Mouse (Mus musculus) gastrocnemius, postnatal 4 days (tissue): ENCODE measurements around the gene Tmprss6. TPM values are rescaled to one million over a fixed set of nuclear protein-coding genes. Genes with fewer than 3 reads are reported as not detected.

Source experiments
- DNase-seq, 2 experiments: peaks; one replicate each; pipeline ENCODE4 v3.0.0; 2021 to 2022; ENCODE audit warnings: low spot score in 2 of 2, mixed read lengths in 2 of 2
- long read RNA-seq, 2 experiments: library from polyadenylated mRNA; stranded (forward); transcript quantifications; one replicate each; pipeline ENCODE4 v2.0.0; 2021
- total RNA-seq, 2 experiments: library from RNA; stranded (reverse); gene quantifications; 2 replicates each; pipeline ENCODE4 v1.2.3; 2021

Gene Tmprss6
- under 1 TPM in 1 of 2 experiments, not detected in 1; 0.62 TPM for total RNA-seq
- long read RNA-seq, experiment 1, result 0 reads
- long read RNA-seq, experiment 2, result 0 reads

DNA sequence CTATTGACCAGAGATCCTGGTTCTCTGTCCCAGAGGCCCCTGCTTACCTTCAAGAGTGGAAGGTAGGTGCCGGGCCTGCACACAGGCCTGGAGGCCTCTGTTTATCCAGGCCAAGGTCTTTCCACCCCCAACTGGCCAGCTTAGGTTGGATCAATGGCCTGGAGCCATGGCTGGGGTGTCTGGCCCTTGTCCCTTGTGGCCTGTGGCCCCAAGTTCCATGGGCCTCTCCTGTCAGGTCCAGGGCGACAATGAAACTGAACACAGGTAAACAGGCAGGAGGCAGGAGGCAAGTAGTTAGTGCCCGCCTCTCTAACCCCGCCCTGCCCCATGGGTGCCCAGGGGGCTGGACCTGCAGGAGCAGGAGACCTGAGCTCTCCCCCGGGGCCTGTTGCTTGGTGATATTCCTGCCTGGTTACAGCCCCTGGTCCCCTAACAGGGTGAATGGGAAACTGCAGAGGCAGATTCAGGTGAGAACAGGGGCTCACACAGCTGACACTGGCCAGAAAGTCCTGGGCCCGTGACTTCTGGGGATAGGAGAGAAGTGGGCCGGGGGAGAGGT, at the start of gene Tmprss6:
Gene Tmprss6 (minus strand): TSS at position 256 of the 559 bp plus-strand sequence.
- no peak for DNase-seq

DNA sequence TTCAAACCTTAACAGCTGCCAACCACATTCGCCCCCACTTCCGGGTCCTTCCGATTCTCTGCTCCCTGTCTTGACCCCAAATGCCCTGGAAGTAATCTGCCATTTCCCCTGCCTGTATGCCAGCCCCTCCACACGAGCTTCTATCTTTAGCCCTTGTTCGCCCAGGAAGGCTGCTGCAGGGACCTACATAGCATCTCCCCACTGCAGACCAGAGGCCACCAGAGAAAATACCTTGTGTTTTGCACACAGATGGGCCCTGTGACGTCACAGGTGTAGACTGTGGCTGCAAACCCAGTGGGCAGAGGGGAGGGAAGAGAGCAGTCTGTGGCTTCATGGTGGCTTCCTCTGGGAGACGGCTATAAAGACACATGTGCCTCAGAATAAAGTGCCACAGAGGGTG, 49.8 kb upstream of the Tmprss6 start:
- no peak for DNase-seq

DNA sequence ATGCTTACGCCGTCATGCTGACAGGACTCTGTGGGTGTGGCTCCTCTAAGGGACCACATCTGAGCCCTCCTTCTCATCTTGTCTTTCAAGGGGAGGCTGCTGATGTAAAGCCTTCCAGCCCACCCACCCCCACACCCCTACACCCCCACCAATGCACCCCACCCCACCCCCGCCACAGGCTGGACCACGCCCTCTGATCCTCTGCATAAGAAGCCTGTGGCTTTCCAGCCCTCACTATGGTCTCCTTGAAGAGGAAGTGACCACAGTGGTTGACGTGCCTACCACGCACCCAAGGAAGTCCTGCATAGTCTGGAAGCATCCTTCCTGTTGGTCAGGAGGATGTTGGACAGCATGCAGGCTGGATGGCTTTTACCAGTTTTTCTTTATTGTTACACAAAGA, 47.3 kb upstream of the Tmprss6 start:
- no peak for DNase-seq

DNA sequence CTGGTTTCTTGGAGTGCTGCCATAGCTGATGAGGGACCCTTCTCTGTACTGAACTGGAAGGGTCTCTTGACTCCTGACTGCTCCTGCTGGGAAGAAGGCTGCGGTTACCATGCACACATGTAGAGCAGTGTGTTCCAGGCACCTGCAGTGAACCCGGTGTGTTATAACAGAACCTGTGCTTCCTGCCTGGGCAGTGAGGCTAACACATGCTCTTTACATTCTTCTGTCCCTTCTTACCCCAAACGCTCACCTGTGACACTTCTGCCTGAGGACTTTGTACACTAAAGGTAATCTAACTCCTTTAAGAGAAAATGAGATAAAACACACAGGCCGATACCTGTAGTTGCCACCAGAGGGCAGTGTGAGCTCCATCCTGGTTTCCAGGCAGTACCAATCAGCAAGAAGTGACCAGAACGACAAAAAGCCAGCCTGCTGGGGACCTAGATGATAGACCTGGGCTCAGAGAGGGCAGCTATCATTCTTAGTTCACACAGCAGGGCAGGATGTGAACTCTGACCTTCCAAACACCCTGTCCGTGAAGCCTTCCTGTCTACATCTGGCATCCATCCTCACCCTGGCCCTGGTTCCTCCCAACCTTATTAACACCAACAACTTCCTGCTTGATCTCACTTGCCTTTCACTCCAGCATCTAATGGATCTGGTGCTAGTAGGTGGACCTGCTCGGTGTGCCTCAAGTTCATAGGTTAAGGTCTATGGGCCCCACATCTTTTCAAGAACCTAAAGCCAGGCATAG, 46.1 kb upstream of the Tmprss6 start:
- DNase-seq, result peak; percentile 57 to 74

DNA sequence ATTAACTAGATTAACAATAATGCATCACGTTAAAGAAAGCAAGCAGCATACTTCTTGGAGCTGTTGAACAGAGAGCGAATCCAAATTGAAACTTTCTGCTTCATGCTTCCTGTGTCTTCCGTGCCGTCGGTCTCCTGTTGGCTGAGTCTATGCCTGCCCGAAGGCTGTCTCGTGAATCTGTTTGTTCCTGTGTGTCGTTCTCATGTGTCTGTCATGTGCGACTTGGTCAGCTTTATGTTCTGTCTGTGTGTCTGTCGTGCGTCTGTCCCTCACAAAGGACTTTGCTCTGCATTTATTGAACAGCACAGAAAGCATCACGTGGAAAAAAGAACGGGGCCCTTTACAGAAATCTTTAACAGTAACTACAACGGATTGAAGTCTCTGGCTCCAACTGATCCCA, 44.6 kb upstream of the Tmprss6 start:
- no peak for DNase-seq

DNA sequence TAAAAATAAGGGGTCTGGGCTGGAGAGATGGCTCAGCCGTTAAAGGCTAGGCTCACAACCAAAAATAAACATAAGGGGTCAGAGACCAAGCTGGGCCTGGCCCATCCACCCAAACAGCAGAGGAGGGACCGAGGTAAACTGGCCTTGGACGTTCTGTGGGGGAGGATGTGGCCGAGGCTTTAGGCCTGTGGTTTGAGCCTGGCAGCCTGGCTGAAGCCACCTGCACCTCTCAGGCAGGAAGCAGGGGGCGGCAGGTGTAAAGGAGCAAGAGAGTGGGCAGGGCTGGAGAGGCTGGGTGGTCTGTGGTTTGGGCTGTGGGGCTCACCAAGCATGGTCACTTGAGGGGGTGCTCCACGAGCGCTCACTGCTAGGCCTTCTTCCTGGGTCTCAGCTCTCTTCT, 43.5 kb upstream of the Tmprss6 start:
- no peak for DNase-seq

DNA sequence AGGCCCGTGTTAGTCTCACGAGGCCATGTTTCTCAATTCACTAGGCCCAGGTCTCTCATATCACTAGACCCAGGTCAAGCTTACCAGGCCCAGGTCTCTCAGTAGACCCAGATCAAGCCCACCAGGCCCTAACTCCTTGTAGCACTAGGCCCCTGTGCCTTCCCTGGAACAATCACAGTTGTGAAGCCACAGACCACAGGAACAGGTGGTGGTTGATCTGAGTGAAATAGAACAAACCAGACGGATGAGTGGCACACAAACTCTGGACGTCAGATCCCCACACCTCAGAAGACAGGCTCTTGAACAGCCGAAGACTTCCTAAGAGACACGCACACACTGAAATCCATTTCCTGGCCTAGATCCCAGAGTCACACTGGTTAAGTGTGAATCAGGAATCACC, 42.3 kb upstream of the Tmprss6 start:
- DNase-seq, result no peak

DNA sequence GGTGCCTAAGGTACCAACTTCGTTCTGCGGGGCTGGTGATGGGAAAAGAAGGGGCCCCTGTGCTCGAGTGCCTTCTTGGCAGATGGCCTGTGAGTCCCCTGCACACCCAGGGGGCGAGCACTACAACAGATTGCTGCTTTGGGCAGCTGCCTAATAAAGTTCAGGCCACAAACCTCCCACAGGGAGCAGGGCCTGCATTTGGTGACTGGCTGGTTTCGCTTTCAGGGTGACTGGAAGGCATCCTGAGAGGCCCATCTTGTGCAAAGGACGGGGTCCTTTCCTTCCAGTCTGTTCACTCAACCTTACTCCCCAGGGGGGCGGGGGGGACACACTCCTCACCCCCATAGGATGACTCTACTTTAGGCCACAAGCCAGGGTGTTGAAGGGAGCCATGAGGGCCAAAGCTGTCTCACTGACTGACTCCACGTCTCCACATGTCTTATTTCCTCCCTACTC, 41.7 kb upstream of the Tmprss6 start:
- no peak for DNase-seq

DNA sequence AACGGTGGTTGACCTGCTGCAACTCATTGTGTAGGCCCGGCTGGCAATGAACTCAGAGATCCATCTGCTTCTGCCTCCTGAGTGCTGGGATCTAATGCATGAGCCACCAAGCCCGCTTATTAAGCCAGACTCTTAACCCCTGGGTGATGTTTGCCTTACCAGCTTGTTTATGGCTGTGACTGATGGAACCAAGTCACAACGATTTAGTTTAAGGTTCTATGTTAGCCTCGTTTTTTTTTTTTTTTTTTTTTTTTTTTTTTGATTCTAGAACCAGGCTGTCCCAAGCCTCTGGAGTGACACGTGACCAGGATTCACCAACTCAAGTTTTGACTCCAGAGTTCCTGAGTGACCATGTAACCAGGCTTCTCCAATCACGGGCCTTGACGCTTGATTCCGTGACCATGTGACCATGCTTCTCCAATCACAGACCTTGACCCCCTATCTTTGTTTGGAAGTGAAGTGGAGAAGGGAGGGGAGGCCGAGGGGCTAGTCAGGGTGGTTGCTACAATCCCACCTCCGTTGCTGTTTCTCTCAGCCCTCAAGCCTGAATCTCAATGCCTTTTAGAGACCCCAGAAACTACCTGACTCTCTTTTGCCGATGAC, 41.0 kb upstream of the Tmprss6 start:
- no peak for DNase-seq

DNA sequence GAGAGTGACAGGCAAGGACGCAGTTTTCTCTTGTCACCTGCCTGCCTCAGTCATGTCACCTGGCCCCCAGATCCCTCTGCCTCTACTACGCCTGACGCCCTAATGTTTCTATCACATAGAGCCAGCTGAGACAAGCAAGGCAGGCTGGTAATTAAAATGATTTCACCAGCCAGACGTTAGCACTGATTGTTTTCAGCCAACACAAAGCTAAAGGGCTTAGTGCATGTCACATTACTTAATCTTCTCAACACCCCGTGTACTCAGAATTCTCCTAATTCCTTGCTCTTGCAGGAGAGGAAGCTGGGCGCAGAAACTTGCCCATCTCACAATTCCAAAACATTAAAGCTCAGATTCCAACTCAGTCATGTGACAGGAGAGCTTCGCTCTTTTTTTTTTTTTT, 40.0 kb upstream of the Tmprss6 start:
- no peak for DNase-seq

DNA sequence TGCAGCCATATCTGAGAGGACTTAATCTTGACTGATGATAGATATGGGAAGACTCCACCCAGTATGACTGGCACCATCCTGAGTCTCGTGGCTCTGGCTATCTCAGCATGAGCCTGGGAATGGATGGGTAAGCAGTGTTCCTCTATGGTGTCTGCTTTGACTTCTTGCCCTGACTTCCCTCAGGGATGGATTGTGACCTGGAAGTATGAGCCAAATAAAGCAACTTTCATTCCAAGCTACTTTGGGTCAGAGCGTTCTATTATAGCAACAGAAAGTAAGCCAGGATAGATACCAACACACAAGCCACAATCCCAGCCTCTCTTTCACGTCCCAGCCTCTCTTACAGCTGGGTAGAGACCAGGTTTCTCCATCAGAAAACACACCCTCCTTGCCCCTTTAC, 37.1 kb upstream of the Tmprss6 start:
- DNase-seq, result no peak

DNA sequence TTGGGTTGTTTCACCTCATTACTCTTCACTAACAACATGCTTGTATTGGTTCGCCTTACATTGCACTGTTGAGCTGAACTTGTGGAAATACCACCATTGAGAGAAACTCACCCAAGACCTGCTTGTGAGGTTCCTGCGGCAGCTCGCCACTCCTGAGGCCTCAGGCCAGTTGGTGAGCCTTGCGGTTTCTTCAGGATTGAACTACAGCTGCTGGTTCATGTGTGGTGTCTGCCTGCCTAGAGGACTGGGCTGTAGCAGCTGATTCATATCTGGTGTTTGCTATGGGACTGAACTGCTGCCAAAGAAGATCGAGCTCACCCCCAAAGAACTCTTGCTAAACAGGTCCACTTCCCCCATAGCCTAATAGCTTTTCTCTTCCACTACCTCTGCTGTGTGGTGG, 36.4 kb upstream of the Tmprss6 start:
- no peak for DNase-seq

DNA sequence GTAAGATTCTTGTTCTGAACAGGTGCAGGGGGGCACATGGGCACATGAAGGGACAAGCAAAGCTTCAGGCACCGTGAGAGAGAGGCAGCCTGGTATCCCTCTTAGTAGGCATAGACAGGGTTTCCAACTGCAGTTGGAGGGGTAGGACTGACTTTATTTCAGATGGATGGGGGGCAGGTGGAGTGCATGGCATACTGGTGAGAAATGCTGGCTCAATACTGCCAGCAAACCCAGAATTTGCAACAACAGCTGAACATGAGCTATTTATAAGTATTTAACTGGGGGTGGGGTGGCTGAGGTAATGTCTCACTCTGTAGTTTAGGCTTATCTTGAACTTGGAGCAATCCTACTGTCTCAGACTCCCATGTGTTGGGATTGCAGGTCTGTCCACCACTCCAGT, 35.6 kb upstream of the Tmprss6 start:
- no peak for DNase-seq

DNA sequence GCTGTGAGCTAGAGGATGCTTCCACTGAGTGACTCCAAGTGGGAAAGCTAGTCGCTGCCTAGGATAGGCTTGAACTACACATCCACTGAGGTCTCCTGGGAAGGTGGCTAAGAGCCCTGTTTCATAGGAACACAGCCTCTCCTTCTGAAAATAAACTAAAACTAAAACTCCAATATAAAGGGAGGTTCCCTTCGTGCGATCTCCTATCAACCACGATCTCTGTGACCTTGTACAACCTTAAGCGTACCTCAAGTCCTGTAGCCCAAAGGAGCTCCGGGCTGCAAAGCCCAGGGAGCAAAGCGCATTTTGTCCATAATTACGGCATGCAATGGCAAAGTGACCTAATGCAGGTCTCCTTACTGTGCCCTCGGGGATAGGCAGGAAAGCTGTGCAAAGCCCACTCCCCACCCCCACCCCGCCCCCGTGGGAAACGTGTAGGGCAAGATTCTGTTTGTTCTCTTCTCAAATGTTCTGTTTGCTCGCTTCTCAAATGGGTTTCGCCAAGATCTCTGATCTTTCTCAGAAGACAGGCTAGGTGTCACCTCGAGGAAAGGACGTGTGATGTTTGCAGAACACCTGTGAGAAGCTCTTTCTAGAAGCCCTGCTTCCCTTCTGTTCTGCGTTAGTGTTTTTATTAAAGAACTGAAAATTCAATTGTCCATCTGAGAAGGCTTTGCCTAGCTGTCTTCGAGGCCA, 34.2 kb upstream of the Tmprss6 start:
- no peak for DNase-seq

DNA sequence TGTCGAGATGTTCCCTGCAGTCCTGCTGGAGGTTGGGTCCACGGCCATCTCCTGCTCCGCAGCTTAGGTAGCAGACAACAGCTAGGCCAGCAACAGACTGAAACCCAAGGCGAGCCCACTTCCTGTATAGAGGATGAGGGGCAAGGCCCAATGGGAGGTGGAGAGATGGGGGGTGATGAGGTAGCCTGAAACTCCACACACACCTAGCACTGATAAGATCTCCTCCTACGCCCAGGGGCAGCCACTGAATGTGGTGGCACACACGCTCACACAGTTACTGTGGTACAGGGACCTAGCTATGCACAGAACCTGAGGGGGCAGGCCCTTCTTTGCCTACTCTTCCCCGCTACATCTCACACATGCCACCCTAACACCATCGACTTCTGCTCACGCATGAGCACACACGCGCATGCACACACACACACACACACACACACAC, 26.6 kb upstream of the Tmprss6 start, which contains the start of gene Il2rb:
Gene Il2rb (minus strand): TSS at position 304 of the 439 bp plus-strand sequence.
- DNase-seq, result no peak

DNA sequence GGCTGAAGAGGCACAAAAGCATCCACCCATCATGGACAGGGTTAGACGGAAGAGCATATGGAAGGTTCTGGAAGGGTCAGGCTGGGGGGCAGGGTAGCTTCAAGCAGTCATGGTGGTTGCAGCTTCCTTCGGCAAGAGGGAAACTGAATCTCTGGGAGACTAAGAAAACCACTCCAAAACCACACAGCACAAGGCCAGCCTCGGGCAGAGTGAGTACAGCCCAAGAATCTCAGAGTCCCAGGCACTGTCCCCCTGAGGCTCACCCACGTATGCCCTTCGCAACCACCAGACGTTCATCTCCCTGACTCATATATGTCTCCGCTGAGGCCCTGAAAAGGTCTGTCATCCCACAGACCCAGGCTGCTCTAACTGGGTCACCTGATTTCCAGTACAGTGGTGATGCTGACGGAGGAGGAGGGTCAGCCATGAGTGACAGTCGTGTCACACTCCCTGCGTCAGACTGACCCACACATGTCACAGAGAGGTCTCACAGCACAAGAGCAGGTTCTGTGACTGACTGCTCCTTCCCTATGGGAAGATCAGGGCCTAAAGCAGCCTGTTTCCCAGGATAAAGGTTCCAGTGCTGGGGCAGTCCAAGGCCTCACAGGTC, 25.1 kb upstream of the Tmprss6 start:
- no peak for DNase-seq

DNA sequence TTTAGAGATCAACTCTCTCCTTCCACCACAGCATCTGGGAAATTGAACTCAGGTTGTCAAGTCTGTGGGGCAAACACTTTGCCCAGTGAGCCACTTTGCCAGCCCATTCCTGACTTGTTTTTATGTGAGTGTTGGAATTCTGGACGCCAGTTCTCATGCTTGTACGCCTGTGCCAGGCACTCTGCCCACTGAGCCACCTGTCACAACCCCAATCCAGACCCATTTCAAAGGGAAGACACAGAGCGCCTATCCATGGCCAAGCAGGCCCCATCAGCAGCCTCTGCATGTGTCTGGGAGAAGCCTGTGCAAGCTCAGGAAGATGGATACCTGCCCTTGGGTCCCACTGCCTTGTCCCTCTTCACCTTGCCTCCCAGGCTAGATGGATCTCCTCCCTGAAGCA, 22.9 kb upstream of the Tmprss6 start:
- no peak for DNase-seq

DNA sequence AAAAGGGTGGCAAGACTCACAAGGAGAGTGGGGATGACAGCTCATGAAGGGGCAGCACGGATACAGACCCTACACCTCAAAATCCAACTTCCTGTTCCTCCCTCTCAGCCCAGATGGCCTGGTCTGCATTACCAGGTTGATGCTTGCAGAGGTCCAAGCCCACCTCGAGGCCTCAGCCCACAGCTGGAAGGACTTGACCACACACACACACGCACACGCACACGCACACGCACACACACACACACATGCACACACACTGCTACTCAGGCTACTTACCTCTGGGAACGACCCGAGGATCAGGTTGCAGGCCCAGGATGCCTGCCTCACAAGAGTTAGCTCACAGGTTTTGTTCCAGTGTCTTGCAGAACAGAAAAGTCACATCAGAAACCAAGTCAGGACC, 21.5 kb upstream of the Tmprss6 start:
- no peak for DNase-seq

DNA sequence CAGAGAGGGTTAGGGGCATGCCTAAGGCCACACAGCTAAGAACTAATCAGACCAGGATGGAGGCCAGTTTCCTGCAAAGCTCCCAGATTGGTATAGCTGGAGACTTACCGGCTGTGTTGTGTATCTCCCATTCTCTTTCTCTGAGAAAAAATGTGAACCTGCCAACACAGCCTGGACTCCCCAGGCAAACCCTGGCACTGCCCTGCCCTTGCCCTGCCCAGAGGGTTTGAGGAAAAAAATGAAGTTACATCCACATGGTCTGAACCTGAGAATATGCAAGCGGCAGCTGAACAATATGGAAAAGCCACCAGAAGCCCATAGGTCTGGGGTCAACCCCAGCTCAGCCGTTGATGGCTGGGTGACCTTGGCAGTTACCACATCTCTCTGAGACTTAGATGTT, 20.8 kb upstream of the Tmprss6 start:
- DNase-seq, result no peak

DNA sequence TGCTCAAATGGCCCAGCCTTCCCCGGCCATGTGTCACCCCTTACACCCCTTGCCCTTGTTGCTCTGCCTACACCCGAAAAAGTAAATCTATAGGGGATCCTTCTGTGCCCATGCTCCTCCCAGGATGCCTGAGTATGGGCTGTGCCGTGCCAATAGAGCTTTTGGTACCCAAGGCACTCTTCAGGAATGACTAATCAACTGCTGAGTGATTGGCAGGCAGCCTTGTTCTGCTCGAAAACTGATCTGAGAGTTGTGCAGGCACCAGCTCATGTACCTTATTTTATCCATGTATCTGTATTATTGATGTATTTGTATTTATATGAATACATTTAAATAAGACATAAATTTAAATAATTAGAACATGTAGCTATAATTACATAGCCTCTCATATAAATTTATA, 18.6 kb upstream of the Tmprss6 start:
- no peak for DNase-seq

DNA sequence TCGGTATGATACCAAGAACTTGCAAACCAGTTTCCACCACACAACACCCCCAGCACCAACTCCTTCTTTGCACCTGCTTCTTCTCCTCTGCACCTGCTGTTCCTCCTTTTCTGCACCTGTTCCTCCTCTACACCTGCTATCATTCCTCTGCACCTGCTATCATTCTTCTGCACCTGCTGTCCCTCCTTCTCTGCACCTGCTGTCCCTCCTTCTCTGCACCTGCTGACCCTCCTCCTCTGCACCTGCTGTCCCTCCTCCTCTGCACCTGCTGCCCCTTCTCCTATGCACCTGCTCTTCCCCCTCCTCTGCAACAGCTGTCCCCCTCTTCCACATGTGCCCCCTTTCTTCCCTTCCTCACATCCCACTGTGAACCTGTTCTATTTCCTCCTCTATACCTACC, 18.1 kb upstream of the Tmprss6 start:
- no peak for DNase-seq
